Mouse (Mus musculus) C3H10T1/2 (cell line): ENCODE results near the gene Psmg4. TPM values are rescaled to one million over a fixed set of nuclear protein-coding genes. Genes with fewer than 3 reads are reported as not detected.

Experiments
- polyA plus RNA-seq, 2 experiments: library from polyadenylated mRNA; unstranded; fragments of >200 nt; fragmentation: generic; extraction: Trizol; gene quantifications; one replicate each; pipeline ENCODE4 v1.2.1; 2012; ENCODE audit warnings: missing spikeins in 2 of 2

The Psmg4 gene
- polyA plus RNA-seq: 100 to 1,000 TPM; 192 to 205 TPM

GRCm38 (mm10) chr13:34162491-34163303 lies at the start of gene Psmg4:
Gene Psmg4, plus strand, starts transcription at chr13:34162964.

GRCm38 (mm10) chr13:34130226-34130731 lies 32.5 kb upstream of the Psmg4 start, which contains the start of gene Tubb2b:
Gene Tubb2b, minus strand, starts transcription at chr13:34130466.

Other genes with a start within 250 kb of the Psmg4 start
- 10 to 100 TPM; 14.2 to 21.7 TPM for gene Nqo2, start 198.3 kb upstream of the Psmg4 start, polyA plus RNA-seq
- 10 to 100 TPM in 1 of 2 experiments, 1 to 10 TPM in 1; 1.9 to 14.3 TPM for gene Ripk1, start 160.6 kb upstream of the Psmg4 start, polyA plus RNA-seq
- 100 to 1,000 TPM; 126 to 299 TPM for gene Serpinb6a, start 160.2 kb upstream of the Psmg4 start, polyA plus RNA-seq
- gene Bphl, start 125.4 kb upstream of the Psmg4 start, polyA plus RNA-seq: 10 to 100 TPM; 15.9 to 71.6 TPM
- 100 to 1,000 TPM; 113 to 426 TPM for gene Tubb2a, start 85.0 kb upstream of the Psmg4 start, polyA plus RNA-seq
- 1 to 10 TPM in 1 of 2 experiments, under 1 TPM in 1; 0.36 to 2.4 TPM for gene Tubb2b, start 32.5 kb upstream of the Psmg4 start, polyA plus RNA-seq
- 1 to 10 TPM; 1.1 to 1.6 TPM for gene Slc22a23, start 182.2 kb downstream of the Psmg4 start, polyA plus RNA-seq